Mouse (Mus musculus) lung, embryonic 14.5 days (tissue): Measurements from ENCODE around the gene Sec14l1. TPM values are rescaled to one million over a fixed set of nuclear protein-coding genes. Genes with fewer than 3 reads are reported as not detected.
"Not testable (repeated sequence)": the region's sequence is repeated elsewhere in the genome, so short reads cannot be mapped to it uniquely, and the experiment has no call there.

Source experiments
- ATAC-seq: fragments of 200-750 bp; cut with Nextera tagmentation; 2 replicates; pipeline ENCODE4 v1.8.0; 2017; ENCODE audit warnings: mild to moderate bottlenecking, moderate TSS enrichment, moderate library complexity; ENCODE audit not compliant: insufficient read depth
- DNase-seq: peaks from one replicate; pipeline ENCODE4 v3.0.0-alpha.2; 2015
- H3K27ac ChIP-seq: fragments of 300-500 bp; sonication (generic); 2 replicates; pipeline ENCODE4 v1.5.1; 2014; ENCODE audit warnings: low read depth, mild to moderate bottlenecking, moderate library complexity
- H3K27me3 ChIP-seq: fragments of 300-500 bp; sonication (generic); 2 replicates; pipeline ENCODE4 v1.6.1; 2014; ENCODE audit warnings: low read length, control low read depth; ENCODE audit not compliant: insufficient read depth
- H3K36me3 ChIP-seq: fragments of 300-500 bp; sonication (generic); 2 replicates; pipeline ENCODE4 v1.6.1; 2014; ENCODE audit warnings: control low read depth; ENCODE audit not compliant: insufficient read depth
- H3K4me1 ChIP-seq: fragments of 300-500 bp; sonication (generic); 2 replicates; pipeline ENCODE4 v1.6.1; 2014; ENCODE audit warnings: antibody characterized with exemption, control low read depth; ENCODE audit not compliant: insufficient read depth
- H3K4me2 ChIP-seq: fragments of 300-500 bp; sonication (generic); 2 replicates; pipeline ENCODE4 v1.6.1; 2014; ENCODE audit warnings: mild to moderate bottlenecking
- H3K4me3 ChIP-seq: fragments of 300-500 bp; sonication (generic); 2 replicates; pipeline ENCODE4 v1.5.1; 2014; ENCODE audit warnings: low read depth, low read length
- H3K9ac ChIP-seq: fragments of 300-500 bp; sonication (generic); 2 replicates; pipeline ENCODE4 v1.6.1; 2014
- H3K9me3 ChIP-seq: fragments of 300-500 bp; sonication (generic); 2 replicates; pipeline ENCODE4 v1.6.1; 2016; ENCODE audit warnings: low read depth, low read length, control low read depth
- CTCF ChIP-seq: IDR thresholded peaks from 2 replicates; pipeline ENCODE4 v1.5.1; 2016; ENCODE audit warnings: antibody characterized with exemption, low read depth
- WGBS: fragments of 180-500 bp; shearing (Covaris S2); extraction: QIAGEN DNeasy Blood & Tissue Kit; methylation state at CpG from one replicate; pipeline ENCODE4 v1.1.7; 2014; 5-methylcytosine and 5-hydroxymethylcytosine counted together
- polyA plus RNA-seq: library from polyadenylated mRNA; unstranded; fragments of >200 nt; fragmentation: Nextera tagmentation; extraction: Ambion mirVana; gene quantifications from 2 replicates; pipeline ENCODE4 v1.2.1, GENCODE M21; 2014

Sec14l1 gene
- polyA plus RNA-seq, 1 experiment from 2014 or later, result 46.2 TPM

DNA sequence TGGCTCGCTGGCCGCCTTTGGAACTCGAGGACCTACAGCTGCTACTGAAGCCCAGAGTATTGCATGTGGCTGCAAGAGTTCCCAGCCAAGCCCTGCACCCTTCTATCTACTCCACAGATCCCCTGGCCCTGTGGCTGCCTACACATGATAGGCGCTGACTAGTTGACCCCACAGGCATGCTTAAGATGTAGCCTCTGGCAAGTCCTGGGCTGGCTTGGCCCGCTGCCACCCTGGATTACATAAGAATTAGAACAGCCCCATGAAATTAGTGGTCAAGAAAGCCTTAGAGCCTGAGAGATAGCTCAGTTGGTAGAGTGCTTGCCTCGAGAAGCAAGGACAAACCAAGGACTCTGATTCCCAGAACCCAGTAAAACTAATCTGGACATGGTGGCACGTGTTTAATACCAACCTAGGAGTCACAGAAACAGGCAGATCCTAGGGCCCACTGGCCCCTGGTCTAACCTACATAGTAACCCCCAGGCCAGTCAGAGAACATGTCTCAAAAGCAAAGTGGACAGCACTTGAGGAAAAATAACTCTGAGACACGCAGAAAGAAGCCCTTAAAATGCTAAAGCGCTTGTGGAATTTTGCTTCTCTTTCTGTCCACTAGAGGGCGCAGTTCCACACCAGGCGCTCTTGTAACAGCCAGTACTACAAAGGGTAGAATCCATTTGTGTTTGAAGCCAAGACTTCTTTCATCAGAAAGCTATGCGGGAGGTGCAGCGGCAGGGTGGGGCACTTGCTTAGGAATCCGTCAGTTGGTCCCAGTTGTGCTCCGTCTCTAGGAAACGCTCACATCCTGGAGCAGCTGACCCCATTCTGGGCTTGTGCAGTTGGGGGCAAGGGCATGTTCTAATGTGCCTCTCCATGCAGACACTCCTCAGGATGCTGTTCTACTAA is 33.6 kb upstream of the Sec14l1 start:
- peak overlapping the region; percentile 77 for H3K27ac ChIP-seq
- H3K36me3 ChIP-seq, result peaks cover 35% of the 10 kb centered on the region
- H3K27me3 ChIP-seq, result no peaks in the 10 kb centered on the region
- H3K9ac ChIP-seq, result peak overlapping the region; percentile 20; the same call in 1 of the 2 replicates
- ATAC-seq (peak; percentile 81), DNase-seq (peak; percentile 95)
- TF ChIP-seq CTCF, result peak; percentile 94
- H3K9me3 ChIP-seq, result no peaks in the 10 kb centered on the region
- H3K4me2 ChIP-seq, result peak overlapping the region; percentile 35; the same call in 1 of the 2 replicates
- peaks cover 27% of the 10 kb centered on the region for H3K4me1 ChIP-seq
- H3K4me3 ChIP-seq, result no peak overlapping the region
- 25% methylated on average over 16 of the region's 16 CpGs for WGBS

- Histone ChIP-seq H3K9ac (no peak overlapping the region), H3K9me3 (no peaks in the 10 kb centered on the region), H3K4me3 (no peak overlapping the region), H3K4me2 (no peak overlapping the region), H3K4me1 (peaks cover 24% of the 10 kb centered on the region), H3K27ac (peak overlapping the region; percentile 77; the same call in 1 of the 2 replicates), H3K36me3 (peaks cover 35% of the 10 kb centered on the region), H3K27me3 (no peaks in the 10 kb centered on the region)
- TF ChIP-seq CTCF, result no peak
- WGBS, result 61% methylated on average over 11 of the region's 11 CpGs
- ATAC-seq (no peak), DNase-seq (no peak)
These were observed 32.5 kb upstream of the Sec14l1 start for GRCm38 (mm10) chr11:117082353-117082934.

DNA sequence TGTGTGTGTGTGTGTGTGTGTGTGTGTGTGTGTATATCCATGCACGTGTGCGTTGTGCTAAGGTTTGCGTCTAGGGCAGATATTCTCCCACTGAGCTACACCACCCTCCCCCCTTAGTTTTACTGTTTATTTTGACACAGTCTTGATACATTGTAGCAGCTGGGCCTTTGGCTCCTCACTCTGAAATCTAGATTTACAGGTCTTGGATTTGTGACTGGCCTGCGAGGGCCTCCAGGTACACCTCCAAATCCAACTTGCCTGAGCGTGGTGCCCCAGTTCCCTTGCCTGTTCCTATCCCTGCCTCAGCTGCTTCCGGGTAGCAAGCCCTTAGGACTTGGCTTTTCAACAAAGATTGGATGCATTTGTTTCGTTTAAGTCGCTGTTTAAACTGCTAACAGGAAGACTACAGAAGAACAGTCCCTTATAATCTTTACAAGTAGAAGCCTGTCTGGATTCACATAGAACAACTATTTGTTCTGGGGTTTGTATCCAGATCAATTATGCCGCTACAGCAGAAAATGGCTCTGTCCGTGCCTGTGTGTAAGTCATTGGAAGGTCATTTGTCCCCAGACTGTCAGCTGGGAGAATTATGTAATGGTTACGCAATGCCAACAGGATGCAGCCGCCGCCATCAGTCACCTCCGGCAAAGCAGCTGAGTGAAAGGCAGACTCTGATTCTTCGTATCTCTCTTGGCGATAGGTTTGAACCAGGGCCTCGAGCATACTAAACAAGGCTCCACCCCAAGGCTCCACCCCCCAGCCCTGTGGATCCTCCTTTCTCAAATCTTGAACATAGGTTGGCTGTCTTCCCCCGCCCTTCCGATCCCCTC is 31.7 kb upstream of the Sec14l1 start:
- Histone ChIP-seq H3K27ac (peak overlapping the region; percentile 77; the same call in 1 of the 2 replicates), H3K27me3 (no peaks in the 10 kb centered on the region), H3K36me3 (peaks cover 30% of the 10 kb centered on the region), H3K4me3 (no peak overlapping the region), H3K4me2 (no peak overlapping the region), H3K9ac (no peak overlapping the region), H3K4me1 (peaks cover 22% of the 10 kb centered on the region), H3K9me3 (no peaks in the 10 kb centered on the region)
- peak; percentile 79 for DNase-seq
- TF ChIP-seq CTCF, result no peak
- WGBS, result 52% methylated on average over 19 of the region's 19 CpGs
- no peak for ATAC-seq

DNA sequence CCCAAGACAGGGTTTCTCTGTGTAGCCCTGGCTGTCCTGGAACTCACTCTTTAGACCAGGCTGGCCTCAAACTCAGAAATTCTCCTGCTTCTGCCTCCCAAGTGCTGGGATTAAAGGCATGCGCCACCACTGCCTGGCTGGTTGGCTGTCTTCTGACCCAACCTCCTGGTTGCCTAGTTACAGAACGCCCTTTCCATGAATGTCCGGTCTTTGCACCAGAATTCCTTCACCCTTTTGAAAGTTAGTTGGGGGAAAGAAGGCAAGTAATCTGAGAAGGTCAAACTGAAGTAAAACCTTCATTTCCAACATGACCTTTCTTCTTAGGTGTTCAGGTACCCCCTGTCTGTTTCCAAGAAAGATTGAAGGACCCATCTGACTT is 31.1 kb upstream of the Sec14l1 start:
- H3K9ac ChIP-seq, H3K4me3 ChIP-seq, H3K4me2 ChIP-seq, H3K9me3 ChIP-seq, ATAC-seq, DNase-seq, H3K27me3 ChIP-seq: not testable (repeated sequence)
- Histone ChIP-seq H3K27ac (peak overlapping the region; percentile 77; the same call in 1 of the 2 replicates), H3K36me3 (peaks cover 24% of the 10 kb centered on the region), H3K4me1 (peaks cover 26% of the 10 kb centered on the region)
- WGBS, result 93% methylated on average over 3 of the region's 3 CpGs

- no peak overlapping the region for H3K4me3 ChIP-seq
- no peak overlapping the region for H3K4me2 ChIP-seq
- H3K36me3 ChIP-seq, result 0 out of 2 replicates have a peak, but pooled peaks cover under 1% of the 10 kb centered on the region
- DNase-seq, result no peak
- 84% methylated on average over 10 of the region's 10 CpGs for WGBS
- no peak for TF ChIP-seq CTCF
- H3K4me1 ChIP-seq, result peaks cover 25% of the 10 kb centered on the region
- no peak overlapping the region for H3K9ac ChIP-seq
- no peak overlapping the region for H3K27ac ChIP-seq
- no peak for ATAC-seq
- no peaks in the 10 kb centered on the region for H3K27me3 ChIP-seq
- H3K9me3 ChIP-seq, result no peaks in the 10 kb centered on the region
These were observed 28.8 kb upstream of the Sec14l1 start for GRCm38 (mm10) chr11:117086215-117086614.

DNA sequence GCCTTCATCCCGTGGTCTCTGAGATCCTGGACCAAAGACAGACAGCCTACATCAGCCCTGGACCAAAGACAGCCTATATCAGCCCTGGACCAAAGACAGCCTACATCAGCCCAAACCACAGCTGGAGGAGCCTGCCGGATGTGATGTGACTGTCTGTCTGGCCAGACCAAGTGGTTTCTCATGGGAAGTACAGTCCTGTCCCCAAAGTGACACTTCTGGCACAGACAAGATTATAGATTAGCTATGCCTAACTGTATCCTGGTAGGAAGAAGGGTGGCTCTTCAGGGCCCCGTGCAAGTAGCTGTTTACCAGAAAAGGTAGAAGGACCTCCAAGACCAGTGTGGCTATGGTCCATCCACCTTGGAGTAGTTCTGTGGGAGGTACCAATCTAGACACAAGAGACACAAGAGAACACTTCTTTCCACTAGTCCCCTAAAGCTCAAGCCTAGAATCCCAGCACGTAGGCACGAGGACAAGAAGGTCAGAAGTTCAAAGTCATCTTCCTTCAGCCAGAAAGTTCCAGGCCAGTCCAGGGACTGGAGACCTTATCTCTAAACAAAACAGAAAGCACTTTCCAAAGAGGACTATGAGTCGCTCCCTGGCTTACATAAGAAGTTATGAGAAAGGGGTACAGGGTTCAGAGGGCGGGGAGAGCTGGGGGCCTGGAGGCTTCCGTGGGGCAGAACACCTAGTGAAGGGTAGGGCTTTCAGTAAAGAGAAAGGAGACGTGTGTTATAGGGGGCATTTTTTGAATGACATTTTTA is 27.8 kb upstream of the Sec14l1 start:
- no peak for TF ChIP-seq CTCF
- Histone ChIP-seq H3K9ac (no peak overlapping the region), H3K27me3 (no peaks in the 10 kb centered on the region), H3K4me1 (peaks cover 26% of the 10 kb centered on the region), H3K36me3 (no peaks in the 10 kb centered on the region), H3K9me3 (no peaks in the 10 kb centered on the region), H3K27ac (no peak overlapping the region), H3K4me2 (no peak overlapping the region), H3K4me3 (no peak overlapping the region)
- WGBS, result 62% methylated on average over 9 of the region's 9 CpGs
- DNase-seq, result no peak
- ATAC-seq, result no peak
